Mouse (Mus musculus) ES-Bruce4 (cell line): ENCODE results near the gene Ankrd11. TPM values are rescaled to one million over a fixed set of nuclear protein-coding genes. Genes with fewer than 3 reads are reported as not detected.

ENCODE experiments used
- H3K27ac ChIP-seq: 2 replicates; pipeline ENCODE4 v1.5.1; 2012; ENCODE audit warnings: low read length, inconsistent platforms; ENCODE audit not compliant: insufficient read depth
- H3K27me3 ChIP-seq: 2 replicates; pipeline ENCODE4 v1.6.1; 2012; ENCODE audit warnings: mild to moderate bottlenecking, low read length, inconsistent platforms; ENCODE audit not compliant: control insufficient read depth, poor library complexity, insufficient read depth, severe bottlenecking
- H3K36me3 ChIP-seq: 2 replicates; pipeline ENCODE4 v1.6.1; 2012; ENCODE audit warnings: inconsistent platforms, mild to moderate bottlenecking, low read length, moderate library complexity; ENCODE audit not compliant: control insufficient read depth, poor library complexity, insufficient read depth, severe bottlenecking
- H3K4me1 ChIP-seq: one replicate; pipeline ENCODE4 v1.8.1; 2011; ENCODE audit warnings: low read length; ENCODE audit not compliant: control insufficient read depth, insufficient read depth
- H3K4me3 ChIP-seq: 2 replicates; pipeline ENCODE4 v1.5.1; 2011; ENCODE audit warnings: low read depth, mild to moderate bottlenecking, low read length
- H3K9ac ChIP-seq: 2 replicates; pipeline ENCODE4 v1.6.1; 2012; ENCODE audit warnings: low read depth, mild to moderate bottlenecking, inconsistent platforms; ENCODE audit not compliant: poor library complexity, severe bottlenecking
- H3K9me3 ChIP-seq: replicated peaks from 2 replicates; pipeline ENCODE4 v1.6.1; 2012; ENCODE audit warnings: mild to moderate bottlenecking, low read length, inconsistent platforms; ENCODE audit not compliant: control insufficient read depth, poor library complexity, insufficient read depth, severe bottlenecking
- CTCF ChIP-seq: IDR thresholded peaks from one replicate; pipeline ENCODE4 v1.8.1; 2011; ENCODE audit warnings: low read depth, low read length
- EP300 ChIP-seq: IDR thresholded peaks from 2 replicates; pipeline ENCODE4 v1.6.1; 2011; ENCODE audit warnings: low read depth, low read length; ENCODE audit not compliant: insufficient read depth
- POLR2A ChIP-seq: IDR thresholded peaks from one replicate; pipeline ENCODE4 v1.8.1; 2011; ENCODE audit warnings: low read length; ENCODE audit not compliant: insufficient read depth
- polyA plus RNA-seq: library from polyadenylated mRNA; stranded (reverse); fragments of >200 nt; gene quantifications from 2 replicates; pipeline ENCODE4 v1.2.4, GENCODE M21; 2011; ENCODE audit warnings: low read depth; ENCODE audit not compliant: missing spikeins, insufficient read depth, insufficient read length

The Ankrd11 gene
- polyA plus RNA-seq, 1 experiment, result 148 TPM

DNA sequence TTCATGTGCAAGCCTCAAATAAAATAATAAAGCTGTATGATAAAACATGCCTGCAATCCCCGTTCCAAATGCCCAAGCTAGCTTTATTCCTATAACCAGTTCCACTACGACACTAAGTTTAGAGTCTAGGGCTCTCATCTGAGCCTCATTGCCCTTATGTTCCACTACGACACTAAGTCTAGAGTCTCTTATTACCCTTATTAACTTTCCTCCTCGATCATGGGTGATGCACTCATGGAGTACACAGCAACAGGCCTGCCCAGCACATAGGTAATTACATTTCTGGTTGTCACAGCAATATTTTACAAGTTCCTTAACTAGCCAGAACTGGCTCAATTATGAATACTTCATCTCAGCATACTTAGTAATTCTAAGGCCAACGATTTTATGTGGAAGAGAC lies 36.3 kb downstream of the Ankrd11 start:
- peak overlapping the region; percentile 44; the same call in 1 of the 2 replicates for H3K27ac ChIP-seq
- peaks cover 10% of the 10 kb centered on the region for H3K4me1 ChIP-seq
- TF ChIP-seq EP300 (no peak), POLR2A (no peak)
- no peaks in the 10 kb centered on the region for H3K9me3 ChIP-seq
- H3K9ac ChIP-seq, result no peak overlapping the region
- peaks cover 6% of the 10 kb centered on the region; the same call in 1 of the 2 replicates for H3K36me3 ChIP-seq
- no peaks in the 10 kb centered on the region for H3K27me3 ChIP-seq
- H3K4me3 ChIP-seq, result no peak overlapping the region

DNA sequence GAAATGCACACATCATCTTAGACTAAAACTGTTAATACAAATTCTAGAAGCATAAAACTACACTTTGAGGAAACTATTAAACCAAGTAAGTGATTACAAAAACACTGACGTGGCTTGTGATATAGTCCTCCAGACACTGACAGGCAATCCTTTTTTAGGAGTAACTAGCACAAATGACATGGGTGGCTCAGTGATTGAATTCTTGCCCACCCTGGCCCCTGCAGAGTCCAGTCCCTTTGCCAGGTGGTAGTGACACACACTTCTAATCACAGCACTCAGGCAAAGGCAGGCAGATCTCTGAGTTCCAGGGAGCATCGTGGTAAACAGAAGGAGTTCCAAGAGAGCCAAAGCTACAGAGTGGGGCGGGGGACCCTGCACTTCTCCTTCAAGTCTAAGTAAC lies 36.7 kb downstream of the Ankrd11 start:
- TF ChIP-seq CTCF (no peak), POLR2A (no peak), EP300 (no peak)
- H3K27me3 ChIP-seq, result no peaks in the 10 kb centered on the region
- H3K9ac ChIP-seq, result no peak overlapping the region
- no peak overlapping the region for H3K4me3 ChIP-seq
- peak overlapping the region; percentile 44 for H3K27ac ChIP-seq
- H3K4me1 ChIP-seq, result peaks cover 10% of the 10 kb centered on the region
- peaks cover 4% of the 10 kb centered on the region; the same call in 1 of the 2 replicates for H3K36me3 ChIP-seq
- H3K9me3 ChIP-seq, result no peaks in the 10 kb centered on the region

DNA sequence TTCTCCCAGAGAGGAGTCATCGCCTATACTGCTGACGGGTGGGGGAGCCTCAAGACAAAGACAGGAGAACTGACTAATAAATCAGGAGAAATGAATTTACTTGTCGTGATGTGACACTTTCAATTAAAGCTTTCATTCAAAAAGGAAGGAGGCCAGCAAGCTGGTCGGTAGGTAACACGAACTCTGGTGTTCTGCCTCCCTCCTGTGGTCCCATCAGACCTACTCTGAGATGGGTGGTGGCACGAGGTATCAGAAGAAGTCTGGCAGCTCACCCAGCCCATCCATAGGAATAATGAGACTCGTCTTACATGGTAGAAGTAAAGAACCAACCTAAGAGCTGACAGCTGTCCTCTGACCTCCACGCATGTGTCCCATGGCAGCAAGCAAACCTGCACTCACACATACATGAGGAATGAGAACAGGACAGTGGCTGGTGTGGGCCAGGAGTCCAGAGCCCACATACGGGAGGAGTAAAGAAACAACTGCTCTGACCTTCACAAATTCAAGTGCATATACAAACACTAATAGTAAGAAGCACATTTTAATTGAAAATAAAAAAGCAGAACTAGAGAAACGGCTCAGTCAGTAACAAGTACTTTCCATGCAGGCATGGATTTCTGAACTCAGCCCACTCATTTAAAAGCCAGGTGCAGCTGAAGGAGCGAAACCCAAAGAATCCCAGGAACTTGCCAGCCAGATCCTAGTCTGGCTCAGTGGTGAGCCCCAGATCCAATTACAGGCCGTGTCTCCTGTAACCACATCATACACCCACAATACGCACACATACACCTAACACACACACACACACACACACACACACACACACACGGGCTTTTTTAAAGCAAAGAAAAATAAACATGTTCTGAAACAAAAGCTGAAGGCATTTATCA lies 37.8 kb downstream of the Ankrd11 start:
- Histone ChIP-seq H3K9me3 (no peaks in the 10 kb centered on the region), H3K27ac (no peak overlapping the region; the same call in 1 of the 2 replicates), H3K27me3 (no peaks in the 10 kb centered on the region), H3K9ac (no peak overlapping the region), H3K4me1 (peaks cover 10% of the 10 kb centered on the region), H3K36me3 (peaks cover 4% of the 10 kb centered on the region; the same call in 1 of the 2 replicates), H3K4me3 (no peak overlapping the region)
- TF ChIP-seq CTCF, result no peak
- TF ChIP-seq POLR2A, result no peak
- no peak for TF ChIP-seq EP300

DNA sequence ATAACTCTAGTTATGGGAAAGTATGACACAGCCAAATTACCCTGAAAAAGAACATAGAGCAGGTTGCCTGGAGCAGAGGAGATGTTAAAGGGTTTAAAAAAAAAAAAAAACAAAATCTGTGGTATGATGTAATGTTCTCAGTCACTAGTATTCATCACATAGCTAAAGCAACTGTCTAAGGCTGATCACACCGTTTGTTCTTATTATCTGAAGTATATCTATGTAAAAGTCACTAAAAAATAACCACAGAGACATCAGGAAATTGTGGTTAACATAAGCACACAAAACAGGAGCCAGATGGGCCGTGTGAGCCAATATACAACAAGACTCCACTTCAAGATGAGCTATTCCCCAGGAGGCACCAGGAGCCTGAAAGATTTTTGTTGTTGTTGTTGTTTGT lies 41.8 kb downstream of the Ankrd11 start:
- H3K27me3 ChIP-seq, result no peaks in the 10 kb centered on the region
- H3K9me3 ChIP-seq, result no peaks in the 10 kb centered on the region
- H3K4me3 ChIP-seq, result no peak overlapping the region
- TF ChIP-seq POLR2A (no peak), EP300 (no peak), CTCF (no peak)
- H3K4me1 ChIP-seq, result peaks cover 7% of the 10 kb centered on the region
- no peaks in the 10 kb centered on the region; the same call in 1 of the 2 replicates for H3K36me3 ChIP-seq
- H3K9ac ChIP-seq, result no peak overlapping the region
- no peak overlapping the region for H3K27ac ChIP-seq

DNA sequence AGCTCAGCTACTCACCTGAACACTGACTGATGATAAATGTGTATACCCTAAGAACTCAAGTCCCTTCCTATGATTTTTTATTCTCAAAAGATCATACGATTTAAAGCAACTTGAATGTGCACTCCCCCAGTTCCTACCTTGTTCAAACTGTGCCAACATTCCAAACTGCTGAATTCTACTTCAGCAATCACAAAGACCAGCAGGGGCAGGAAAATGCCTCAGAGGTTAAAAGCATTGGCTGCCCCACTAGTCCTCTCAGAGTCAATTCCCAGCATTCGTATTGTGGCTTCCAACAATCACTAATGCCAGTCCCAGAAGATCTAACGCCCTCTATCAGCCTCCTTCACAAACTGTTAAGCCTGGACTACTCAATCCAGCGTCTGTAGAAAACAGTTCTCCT lies 44.1 kb downstream of the Ankrd11 start:
- no peaks in the 10 kb centered on the region; the same call in 1 of the 2 replicates for H3K36me3 ChIP-seq

DNA sequence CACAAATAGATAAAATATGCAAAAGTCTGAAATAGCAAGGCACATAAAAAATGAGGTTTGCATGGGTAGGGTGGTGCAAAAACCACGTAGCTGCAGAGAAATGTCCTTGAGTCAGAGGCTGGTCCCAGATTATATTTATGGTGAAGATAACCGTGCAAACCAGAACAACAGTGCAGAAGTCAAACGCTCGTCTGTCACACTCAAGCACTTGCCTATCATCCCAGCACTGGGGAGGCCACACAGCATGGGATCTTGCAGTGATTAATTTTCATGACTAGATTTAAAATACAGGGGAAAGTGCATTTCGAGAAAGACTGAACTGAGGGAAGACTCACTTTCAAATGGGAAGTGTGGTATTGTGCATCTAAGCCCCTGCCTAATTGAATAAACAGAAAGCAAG lies 48.3 kb downstream of the Ankrd11 start:
- Histone ChIP-seq H3K36me3 (no peaks in the 10 kb centered on the region; the same call in 1 of the 2 replicates), H3K9me3 (no peaks in the 10 kb centered on the region), H3K27me3 (no peaks in the 10 kb centered on the region), H3K4me1 (peaks cover 4% of the 10 kb centered on the region), H3K4me3 (no peak overlapping the region), H3K27ac (no peak overlapping the region), H3K9ac (no peak overlapping the region)
- TF ChIP-seq POLR2A (no peak), CTCF (no peak), EP300 (no peak)

More for the DNA sequence above, 44.1 kb downstream of the Ankrd11 start:
- Histone ChIP-seq H3K27me3 (no peaks in the 10 kb centered on the region), H3K4me1 (peaks cover 7% of the 10 kb centered on the region), H3K9me3 (no peaks in the 10 kb centered on the region), H3K4me3 (no peak overlapping the region), H3K27ac (no peak overlapping the region), H3K9ac (no peak overlapping the region)
- no peak for TF ChIP-seq CTCF
- no peak for TF ChIP-seq POLR2A
- TF ChIP-seq EP300, result no peak
